Mouse (Mus musculus) large intestine, adult 2 months (tissue): ENCODE data around the gene Cga. TPM values are rescaled to one million over a fixed set of nuclear protein-coding genes. Genes with fewer than 3 reads are reported as not detected.
"Not testable (repeated sequence)": the region's sequence is repeated elsewhere in the genome, so short reads cannot be mapped to it uniquely, and the experiment has no call there.

Source experiments
- DNase-seq: peaks from one replicate; pipeline ENCODE4 v3.0.0-alpha.2; 2012; ENCODE audit warnings: low read depth, low spot score
- WGBS: fragments of 180-500 bp; shearing (Covaris S2); methylation state at CpG from one replicate; pipeline ENCODE4 v1.1.7; 2018; 5-methylcytosine and 5-hydroxymethylcytosine counted together
- polyA plus RNA-seq: library from polyadenylated mRNA; depleted of rRNA; stranded (reverse); fragments of >200 nt; gene quantifications from 2 replicates; pipeline ENCODE4 v1.2.3, GENCODE M21; 2012

Gene Cga
- polyA plus RNA-seq, 1 experiment, result not detected

- 4% methylated on average over 7 of the region's 7 CpGs for WGBS
These were observed 6.3 kb upstream of the Cga start for GRCm38 (mm10) chr4:34887295-34887694.

GRCm38 (mm10) chr4:34889101-34889811, 4.3 kb upstream of the Cga start:
- 22% methylated on average over 15 of the region's 15 CpGs for WGBS
- no peak for DNase-seq

More at GRCm38 (mm10) chr4:34887295-34887694, 6.3 kb upstream of the Cga start:
- no peak for DNase-seq

- 15% methylated on average over 2 of the region's 2 CpGs for WGBS
- DNase-seq, result no peak
These were observed 3.8 kb upstream of the Cga start for GRCm38 (mm10) chr4:34889812-34890185.

GRCm38 (mm10) chr4:34898497-34898896, 4.9 kb downstream of the Cga start:
- DNase-seq, result no peak
- 64% methylated on average over 2 of the region's 2 CpGs for WGBS

- 90% methylated on average over 1 of the region's 1 CpGs for WGBS
- DNase-seq, result no peak
These were observed 5.7 kb downstream of the Cga start for GRCm38 (mm10) chr4:34899322-34899721.

DNA sequence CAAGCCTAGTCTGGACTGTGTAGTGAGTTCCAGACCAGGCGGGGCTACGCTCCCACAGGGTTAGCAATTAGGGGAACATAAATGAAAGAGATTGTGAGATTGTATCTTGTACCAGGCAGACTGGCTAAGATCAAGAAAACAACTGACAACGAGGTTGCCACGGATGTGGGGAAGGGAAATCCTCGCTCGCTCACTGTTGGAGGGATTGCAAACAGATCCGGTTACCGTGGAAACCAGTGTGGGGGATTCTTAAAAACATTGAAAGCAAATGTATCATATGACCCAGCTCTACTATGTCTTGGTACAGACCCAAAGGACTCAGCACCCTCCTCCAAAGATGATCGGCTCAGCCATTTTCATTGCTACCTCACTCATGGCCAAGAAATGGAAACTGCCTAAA, 6.6 kb downstream of the Cga start:
- no peak for DNase-seq
- 61% methylated on average over 9 of the region's 9 CpGs for WGBS

- 42% methylated on average over 4 of the region's 4 CpGs for WGBS
These were observed 7.6 kb downstream of the Cga start for GRCm38 (mm10) chr4:34901166-34901565.

DNA sequence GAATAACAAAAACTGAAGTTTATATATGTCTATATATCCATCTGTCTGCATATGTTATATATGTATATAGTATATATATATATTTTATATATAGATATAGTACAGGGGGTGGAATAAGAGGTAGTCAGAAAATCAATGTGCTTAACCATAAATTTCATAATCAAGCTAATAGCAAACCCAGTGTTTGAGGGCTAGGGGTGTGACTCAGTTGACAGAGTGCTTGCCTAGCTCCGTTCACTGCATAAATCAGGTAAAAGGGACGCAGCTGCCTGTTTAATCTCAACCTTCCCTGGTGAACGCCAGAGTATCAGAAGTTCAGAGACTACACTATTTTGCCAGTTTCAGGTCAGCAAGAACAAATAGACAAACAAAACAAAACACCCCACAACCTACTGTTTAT, 8.0 kb downstream of the Cga start:
- WGBS, result 31% methylated on average over 3 of the region's 3 CpGs
- not testable (repeated sequence) for DNase-seq

More at GRCm38 (mm10) chr4:34901166-34901565, 7.6 kb downstream of the Cga start:
- DNase-seq, result no peak

DNA sequence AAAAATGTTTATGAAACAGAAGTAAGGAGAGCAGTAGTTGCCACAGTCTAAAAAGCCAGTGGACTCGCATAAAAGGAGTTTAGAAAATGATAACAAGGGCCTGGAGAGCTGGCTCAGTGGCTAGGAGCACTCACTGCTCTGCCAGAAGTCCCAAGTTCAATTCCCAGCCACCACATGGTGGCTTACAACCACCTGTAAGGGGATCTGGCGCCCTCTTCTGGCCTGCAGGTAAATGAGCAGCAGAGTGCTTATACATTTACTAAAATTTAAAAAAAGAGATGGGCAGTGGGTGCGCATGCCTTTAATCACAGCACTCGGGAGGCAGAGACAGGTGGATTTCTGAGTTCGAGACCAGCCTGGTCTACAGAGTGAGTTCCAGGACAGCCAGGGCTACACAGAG, 11.8 kb downstream of the Cga start:
- DNase-seq, result no peak
- 84% methylated on average over 5 of the region's 5 CpGs for WGBS

GRCm38 (mm10) chr4:34906151-34906550, 12.6 kb downstream of the Cga start:
- no peak for DNase-seq

DNA sequence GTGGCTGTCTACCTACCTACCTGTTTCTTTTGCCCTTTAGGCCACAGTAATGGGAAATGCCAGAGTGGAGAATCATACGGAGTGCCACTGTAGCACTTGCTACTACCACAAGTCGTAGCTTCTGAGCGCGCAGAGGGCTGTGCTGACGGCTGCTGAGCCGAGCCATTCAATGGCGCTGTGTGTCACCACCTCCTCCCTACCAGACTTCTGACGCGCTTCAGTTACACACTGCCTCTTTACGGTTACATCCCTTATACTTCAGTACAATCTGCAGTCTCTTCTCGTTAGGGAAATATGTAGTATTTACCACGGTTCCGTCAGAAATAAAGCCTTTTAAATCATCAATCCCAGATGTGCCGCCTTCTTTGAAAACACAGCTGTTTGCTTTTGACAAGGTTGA, 13.4 kb downstream of the Cga start:
- no peak for DNase-seq
- 68% methylated on average over 14 of the region's 14 CpGs for WGBS

More at GRCm38 (mm10) chr4:34906151-34906550, 12.6 kb downstream of the Cga start:
- WGBS, result 56% methylated on average over 4 of the region's 4 CpGs

DNA sequence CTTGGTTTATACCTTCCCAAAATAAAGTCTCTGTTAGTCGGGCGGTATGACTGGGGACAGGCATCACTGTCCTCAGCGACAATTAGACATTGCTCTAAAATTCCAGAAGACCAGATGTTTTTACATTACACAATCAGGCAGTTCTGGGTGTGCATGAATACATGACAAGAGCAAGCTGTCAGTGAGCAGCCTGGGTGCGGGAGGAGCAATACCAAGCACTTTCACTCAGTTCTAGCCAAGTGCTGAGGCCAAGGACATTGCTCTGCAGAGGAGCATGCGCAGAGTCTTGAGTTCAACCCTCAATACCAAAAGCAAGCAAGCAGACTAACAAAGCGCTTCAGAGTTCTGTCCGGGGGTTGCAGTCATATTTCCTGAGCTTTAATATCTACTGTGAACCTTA, 14.5 kb downstream of the Cga start:
- no peak for DNase-seq
- WGBS, result 80% methylated on average over 7 of the region's 7 CpGs

GRCm38 (mm10) chr4:34911401-34911800, 17.8 kb downstream of the Cga start:
- DNase-seq, result no peak
- WGBS, result 41% methylated on average over 3 of the region's 3 CpGs

GRCm38 (mm10) chr4:34912171-34912570, 18.6 kb downstream of the Cga start:
- no peak for DNase-seq
- WGBS, result 80% methylated on average over 3 of the region's 3 CpGs

DNA sequence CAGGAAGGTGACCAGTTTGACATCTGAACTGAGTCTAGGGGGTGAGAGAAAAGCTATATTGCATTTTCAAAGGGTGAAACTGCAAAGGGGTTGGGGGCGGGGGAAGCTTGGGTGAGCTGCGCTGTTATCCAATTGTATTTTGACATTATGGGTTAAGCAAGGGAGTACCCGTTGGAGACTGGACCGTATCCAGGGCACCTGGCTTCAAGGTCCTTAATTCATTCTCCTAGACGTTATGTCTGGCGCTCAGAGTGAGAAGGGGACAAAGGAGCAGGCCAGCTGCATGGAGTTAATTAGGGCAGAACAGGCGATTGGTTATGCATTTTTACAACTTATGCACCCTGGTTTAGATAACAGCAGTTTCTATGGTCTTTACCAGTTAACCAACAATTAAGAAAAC, 23.8 kb downstream of the Cga start:
- DNase-seq, result no peak
- 37% methylated on average over 7 of the region's 7 CpGs for WGBS

GRCm38 (mm10) chr4:34922177-34922870, 28.7 kb downstream of the Cga start:
- WGBS, result 57% methylated on average over 6 of the region's 6 CpGs

DNA sequence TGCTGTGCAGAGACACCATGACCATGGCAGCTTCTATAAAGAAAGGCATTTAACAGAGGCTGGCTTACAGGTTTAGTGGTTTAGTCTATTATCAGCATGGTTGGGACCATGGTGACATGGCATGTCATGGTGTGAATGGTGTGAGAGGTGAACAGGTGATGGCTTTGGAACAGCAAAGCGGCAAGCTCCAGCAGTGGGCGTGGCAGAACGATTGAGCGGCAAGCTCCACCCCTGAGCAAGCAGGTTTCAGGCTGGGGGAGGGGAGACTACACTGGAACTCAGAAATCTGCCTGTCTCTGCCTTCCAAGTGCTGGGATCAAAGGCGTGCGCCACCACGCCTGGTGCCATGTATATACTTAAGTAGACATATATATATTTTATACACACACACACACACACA, 34.8 kb downstream of the Cga start:
- WGBS, result 62% methylated on average over 7 of the region's 7 CpGs
- not testable (repeated sequence) for DNase-seq

More at GRCm38 (mm10) chr4:34922177-34922870, 28.7 kb downstream of the Cga start:
- peak; percentile 31 for DNase-seq

GRCm38 (mm10) chr4:34941046-34941445, 47.5 kb downstream of the Cga start:
- WGBS, result 94% methylated on average over 25 of the region's 25 CpGs
- DNase-seq, result no peak

- no peak for DNase-seq
These were observed 53.6 kb downstream of the Cga start for GRCm38 (mm10) chr4:34947181-34947580.

DNA sequence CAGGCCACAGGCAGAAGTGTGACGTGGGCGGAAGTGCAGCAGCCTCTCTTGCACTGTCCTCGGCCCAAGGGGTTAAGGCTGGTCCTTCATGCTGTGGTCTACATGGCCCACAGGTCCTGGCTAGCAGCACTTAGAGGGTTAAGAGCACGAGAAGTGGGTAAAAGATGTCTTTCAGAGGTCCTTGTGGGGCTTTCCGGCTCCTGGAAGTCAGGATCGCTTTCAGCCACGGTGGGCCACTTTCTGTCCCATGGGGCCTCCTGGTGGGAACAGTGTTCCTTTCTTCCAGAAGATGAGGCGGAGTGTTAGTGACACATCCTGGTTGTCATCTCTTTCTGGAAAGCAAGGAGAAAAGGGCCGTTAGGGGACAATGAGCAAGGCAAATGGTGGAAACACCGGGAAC, 60.1 kb downstream of the Cga start:
- WGBS, result 90% methylated on average over 10 of the region's 10 CpGs
- no peak for DNase-seq
